In the genomic region with DNA sequence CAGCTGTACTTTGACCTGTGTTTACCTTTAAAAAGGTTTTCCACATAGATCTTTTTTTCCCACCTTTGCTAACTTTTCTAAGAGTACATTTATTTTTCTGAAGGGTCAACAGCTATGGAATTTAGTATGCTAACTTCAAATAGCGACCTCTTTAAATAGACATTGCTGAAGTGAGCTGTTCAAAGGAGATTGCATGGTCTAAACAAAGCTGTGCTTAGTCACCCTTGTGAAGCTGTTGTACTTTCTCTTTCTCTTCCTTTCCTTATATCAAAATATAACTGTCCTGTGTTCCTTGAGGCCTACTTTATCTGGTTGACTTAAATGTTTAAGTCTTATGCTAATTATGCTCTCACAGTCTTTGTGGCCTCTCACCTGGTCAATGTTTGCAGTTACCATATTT, we compare ENCODE assay signal across 22 mouse cellular contexts.
A peak's percentile ranks its signal among the peaks of the same experiment; 100 is the strongest.
DNase-seq lines count a peak whose midpoint lies in the region; ATAC-seq lines count a peak whose summit lies in the region.
"Had no signal": no experiment of that assay in that cellular context is flagged by ENCODE, and none has a peak within 500 bp of the region (broad histone marks: within the 10 kb centered on the region; RNA-seq: fewer than 3 reads in every experiment).

No protein-coding gene starts in this region.

- no peaks in the 10 kb centered on the region for H3K27me3 ChIP-seq in kidney, embryonic 15.5 days
- H3K27me3 ChIP-seq: embryonic facial prominence, embryonic 13.5 days; embryonic facial prominence, embryonic 15.5 days; forebrain, embryonic 13.5 days; forebrain, embryonic 15.5 days; Patski had no signal

- H3K9ac ChIP-seq in kidney, embryonic 15.5 days: no peak overlapping the region
- H3K9ac ChIP-seq: embryonic facial prominence, embryonic 13.5 days; embryonic facial prominence, embryonic 15.5 days; forebrain, embryonic 13.5 days; forebrain, embryonic 15.5 days; forebrain, postnatal 0 days had no signal

- no peaks in the 10 kb centered on the region for H3K4me1 ChIP-seq in kidney, embryonic 15.5 days
- H3K4me1 ChIP-seq: embryonic facial prominence, embryonic 15.5 days; forebrain, embryonic 13.5 days; forebrain, embryonic 15.5 days had no signal

- DNase-seq in 3T3-L1 (ENCODE audit: low read depth, low spot score) (peak; percentile 38), A20 (ENCODE audit: low read depth, low spot score) (peak; percentile 39)
- DNase-seq in cerebellum, postnatal 4 days (ENCODE audit: low spot score in 2 of 2): no peak
- DNase-seq: adrenal gland, adult 8-10 months; adrenal gland, postnatal 14 days; adrenal gland, postnatal 36 days; cerebellum, adult 11-12 months; cerebellum, adult 2 months; cerebellum, adult 9-10 months; cerebellum, postnatal 10 days; cerebellum, postnatal 25 days; embryo, embryonic 11 days; forebrain, postnatal 0 days had no signal

- H3K9me3 ChIP-seq in kidney, embryonic 15.5 days (replicated peaks): no peaks in the 10 kb centered on the region
- H3K9me3 ChIP-seq: embryonic facial prominence, embryonic 13.5 days; embryonic facial prominence, embryonic 15.5 days; forebrain, embryonic 13.5 days; forebrain, embryonic 15.5 days had no signal

- no peak overlapping the region for H3K4me2 ChIP-seq in kidney, embryonic 15.5 days
- H3K4me2 ChIP-seq: embryonic facial prominence, embryonic 13.5 days; embryonic facial prominence, embryonic 15.5 days; forebrain, embryonic 13.5 days; forebrain, embryonic 15.5 days had no signal

- no peaks in the 10 kb centered on the region for H3K36me3 ChIP-seq in kidney, embryonic 15.5 days
- H3K36me3 ChIP-seq: embryonic facial prominence, embryonic 13.5 days; embryonic facial prominence, embryonic 15.5 days; forebrain, embryonic 15.5 days had no signal

- peak; percentile 58 to 73; a peak in 2 of 4 replicates for ATAC-seq in hematopoietic stem cell, adult 5-6 weeks (replicated peaks in 1 of 2; ENCODE audit: insufficient read depth in 1 of 2, low FRiP score in 2 of 2, low TSS enrichment in 1 of 2, low read depth in 1 of 2, poor library complexity in 2 of 2, severe bottlenecking in 2 of 2)
- no peak for ATAC-seq in erythroblast, adult 5-6 weeks (replicated peaks; ENCODE audit: low FRiP score, poor library complexity, severe bottlenecking)
- no peak for ATAC-seq in kidney, embryonic 15.5 days (replicated peaks; ENCODE audit: low FRiP score)
- ATAC-seq: activated CD4-positive, CD25-positive, alpha-beta regulatory T cell, adult 4 months; forebrain, embryonic 13.5 days; forebrain, embryonic 15.5 days; forebrain, postnatal 0 days; Patski had no signal

- WGBS in kidney, embryonic 15.5 days: 62% methylated on average over 1 of the region's 1 CpGs

- H3K27ac ChIP-seq in kidney, embryonic 15.5 days: no peak overlapping the region
- H3K27ac ChIP-seq: embryonic facial prominence, embryonic 13.5 days; embryonic facial prominence, embryonic 15.5 days; forebrain, embryonic 13.5 days; forebrain, embryonic 15.5 days had no signal

- H3K4me3 ChIP-seq in kidney, embryonic 15.5 days (replicated peaks): no peak overlapping the region
- H3K4me3 ChIP-seq: embryonic facial prominence, embryonic 13.5 days; embryonic facial prominence, embryonic 15.5 days; forebrain, embryonic 13.5 days; forebrain, embryonic 15.5 days had no signal

Comparison
In these comparisons a context has a peak if more than half of its experiments do, and no peak if none do; other contexts are left out.
1. DNase-seq: peak in 3T3-L1 (single experiment) and A20 (single experiment); none in cerebellum, postnatal 4 days (0 of 2).
2. ATAC-seq: peak in hematopoietic stem cell, adult 5-6 weeks (2 of 2); none in erythroblast, adult 5-6 weeks (single experiment) and kidney, embryonic 15.5 days (single experiment).